ENCODE assay signal across 15 mouse cellular contexts in genomic region chr13:63291016-63291415, GRCm38 (mm10).
"Had no signal": no experiment of that assay in that cellular context is flagged by ENCODE, and none has a peak within 500 bp of the region (broad histone marks: within the 10 kb centered on the region; RNA-seq: fewer than 3 reads in every experiment).

No protein-coding gene starts in this region.

- H3K9ac ChIP-seq: limb, embryonic 13.5 days; liver, embryonic 13.5 days; midbrain, embryonic 12.5 days; stomach, embryonic 15.5 days had no signal

- H3K9me3 ChIP-seq: limb, embryonic 13.5 days; liver, embryonic 13.5 days; midbrain, embryonic 12.5 days; neural tube, embryonic 13.5 days; stomach, embryonic 15.5 days had no signal

- H3K4me3 ChIP-seq: layer of hippocampus, adult 2 months; limb, embryonic 13.5 days; liver, embryonic 13.5 days; midbrain, embryonic 12.5 days; neural tube, embryonic 13.5 days; stomach, embryonic 15.5 days had no signal

- DNase-seq: kidney, adult 9 months; kidney, postnatal 4 days; liver, embryonic 13.5 days; retina, postnatal 1 day; right cerebral cortex, postnatal 4 days; spleen, adult 18-20 months; thymus, adult 2 months; thymus, postnatal 25 days had no signal

- H3K27me3 ChIP-seq: limb, embryonic 13.5 days; liver, embryonic 13.5 days; neural tube, embryonic 13.5 days; stomach, embryonic 15.5 days had no signal

- ATAC-seq: midbrain, embryonic 16.5 days had no signal

- H3K27ac ChIP-seq: kidney, postnatal 0 days; layer of hippocampus, adult 2 months; limb, embryonic 13.5 days; liver, embryonic 13.5 days; midbrain, embryonic 12.5 days; neural tube, embryonic 13.5 days; stomach, embryonic 15.5 days had no signal

- H3K4me2 ChIP-seq: limb, embryonic 13.5 days; liver, embryonic 13.5 days; midbrain, embryonic 12.5 days; neural tube, embryonic 13.5 days; stomach, embryonic 15.5 days had no signal
